Mouse (Mus musculus): ENCODE measurements around the gene Atp2b1. TPM values are rescaled to one million over a fixed set of nuclear protein-coding genes. Genes with fewer than 3 reads are reported as not detected.

The Atp2b1 gene
- polyA plus RNA-seq, 1 experiment = 15.3 TPM

DNA sequence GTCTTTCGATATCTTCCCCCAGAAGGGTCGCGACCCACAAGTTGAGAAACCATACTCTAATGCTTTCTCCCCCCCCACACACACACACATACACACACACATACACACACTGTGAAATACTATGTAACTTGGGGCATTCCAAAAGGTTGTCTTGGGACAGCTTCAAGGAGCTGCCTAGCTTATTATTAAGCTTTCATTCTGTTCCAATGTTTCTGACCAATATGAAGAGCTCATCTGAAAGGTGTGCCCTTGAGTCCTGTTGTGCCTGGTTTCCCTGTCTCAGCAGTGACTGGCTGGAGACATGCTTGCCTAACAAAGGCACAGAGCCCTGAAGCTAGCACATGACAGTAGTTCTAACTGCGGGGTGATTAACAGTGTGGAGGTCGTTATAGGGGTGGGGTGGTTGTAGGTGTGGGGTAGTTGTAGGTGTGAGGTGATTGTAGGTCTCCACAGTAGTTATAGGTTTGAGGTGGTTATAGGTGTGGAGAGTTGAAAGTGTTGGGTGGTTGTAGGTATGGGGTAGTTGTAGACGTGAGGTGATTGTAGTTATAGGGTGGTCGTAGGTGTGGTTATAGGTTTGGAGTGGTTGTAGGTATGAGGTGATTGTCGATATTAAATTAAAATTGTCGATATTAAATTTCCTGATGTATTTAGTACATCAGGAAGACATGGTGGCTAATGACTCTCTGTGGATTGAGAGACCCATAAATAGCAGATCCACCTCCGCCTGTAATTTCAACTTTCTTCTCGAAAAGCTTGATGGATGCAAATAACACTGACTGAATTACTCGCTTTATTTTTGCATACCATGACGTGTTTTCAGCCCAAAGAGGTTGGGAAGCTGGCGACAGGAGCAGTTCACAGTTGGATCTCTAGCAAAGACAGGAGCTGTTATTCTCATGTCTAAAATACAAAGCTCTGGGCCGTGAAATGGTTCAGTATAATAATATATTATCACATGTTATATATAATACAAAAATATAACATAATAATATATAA lies 119.9 kb downstream of the Atp2b1 start:
- TF ChIP-seq GATA1 (IDR thresholded peaks at IDR 0.05; ENCODE audit: low read length) = no peak

DNA sequence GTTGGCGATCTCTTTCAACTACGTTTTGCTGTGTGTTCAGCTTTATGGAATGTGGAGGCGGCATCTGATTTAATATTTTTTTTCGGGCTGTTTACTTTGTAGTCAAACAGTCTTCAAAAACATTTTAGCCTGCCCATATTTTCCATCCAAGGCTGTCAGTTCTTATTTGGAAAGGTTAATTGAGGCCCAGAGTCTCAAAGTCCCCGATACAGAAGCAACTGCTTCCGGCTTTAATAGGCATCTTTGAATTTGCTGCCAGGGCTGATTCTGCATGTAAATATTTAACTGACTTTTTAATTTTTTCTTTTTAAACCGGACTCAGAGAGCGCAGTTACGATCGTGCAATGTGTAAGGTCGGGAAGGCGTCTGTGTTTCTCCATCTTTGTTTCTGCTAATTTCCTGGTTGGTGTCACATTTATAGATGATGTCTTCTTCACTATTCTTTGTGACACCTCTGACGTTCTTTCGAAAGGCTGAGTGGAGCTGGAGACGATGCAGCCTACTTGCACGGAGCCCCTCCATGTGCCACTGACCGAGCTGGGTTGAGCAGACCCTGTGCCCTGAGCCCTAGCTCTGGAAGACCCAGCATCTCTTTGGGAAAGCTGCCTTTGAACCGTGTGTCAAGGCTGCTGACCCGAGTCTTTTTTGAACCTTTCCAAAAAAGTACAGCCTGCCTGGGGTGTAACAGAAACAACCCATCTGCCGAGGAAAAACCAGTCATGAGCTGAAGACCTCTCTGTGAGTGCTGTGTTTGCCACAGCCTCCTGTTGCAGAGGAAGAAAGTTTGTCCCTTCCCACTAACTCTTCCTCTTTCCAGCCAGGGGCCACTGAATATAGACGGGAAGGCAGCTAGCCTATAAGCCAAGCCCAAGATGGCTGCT lies 123.2 kb downstream of the Atp2b1 start:
- TF ChIP-seq GATA1 (IDR thresholded peaks at IDR 0.05; ENCODE audit: low read length) = no peak

DNA sequence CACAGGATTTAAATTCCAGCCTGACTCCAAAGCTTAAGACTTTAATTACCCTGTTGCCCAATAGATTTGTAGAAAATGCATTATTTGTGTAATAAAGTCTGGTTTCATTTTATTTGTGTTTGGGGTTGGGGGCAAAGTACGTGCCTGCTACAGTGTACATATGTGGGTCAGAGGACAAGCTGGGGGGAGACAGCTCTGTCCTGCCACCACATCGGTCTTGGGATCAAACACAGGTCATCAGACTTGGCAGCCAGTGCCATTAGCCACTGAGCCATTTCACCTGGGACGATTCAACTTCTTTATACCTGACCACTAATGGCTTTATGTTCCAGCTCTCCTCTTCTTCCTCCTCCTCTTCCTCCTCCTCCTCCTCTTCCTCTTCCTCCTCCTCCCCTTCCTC lies 124.7 kb downstream of the Atp2b1 start:
- no peak for TF ChIP-seq GATA1 (IDR thresholded peaks at IDR 0.05; ENCODE audit: low read length)

DNA sequence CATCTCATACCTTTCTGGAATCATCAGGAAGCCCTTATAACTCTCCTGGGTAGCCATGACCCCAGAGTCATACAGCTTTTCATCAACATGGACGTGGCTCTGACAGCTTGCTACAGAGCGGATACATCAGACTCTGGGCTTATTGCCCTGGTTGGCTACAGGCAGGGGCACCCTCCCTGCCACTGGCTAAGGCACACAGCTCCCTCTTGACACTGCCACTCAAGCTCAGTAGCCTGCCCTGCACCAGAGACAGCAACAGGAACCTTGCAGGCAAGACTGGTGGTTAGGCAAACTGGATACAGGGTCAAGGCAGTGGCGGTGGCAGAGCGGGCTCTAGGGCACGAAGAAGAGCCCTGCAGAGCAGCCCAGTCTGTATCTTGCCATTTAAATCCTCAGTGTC lies 126.0 kb downstream of the Atp2b1 start:
- no peak for TF ChIP-seq GATA1 (IDR thresholded peaks at IDR 0.05; ENCODE audit: low read length)

DNA sequence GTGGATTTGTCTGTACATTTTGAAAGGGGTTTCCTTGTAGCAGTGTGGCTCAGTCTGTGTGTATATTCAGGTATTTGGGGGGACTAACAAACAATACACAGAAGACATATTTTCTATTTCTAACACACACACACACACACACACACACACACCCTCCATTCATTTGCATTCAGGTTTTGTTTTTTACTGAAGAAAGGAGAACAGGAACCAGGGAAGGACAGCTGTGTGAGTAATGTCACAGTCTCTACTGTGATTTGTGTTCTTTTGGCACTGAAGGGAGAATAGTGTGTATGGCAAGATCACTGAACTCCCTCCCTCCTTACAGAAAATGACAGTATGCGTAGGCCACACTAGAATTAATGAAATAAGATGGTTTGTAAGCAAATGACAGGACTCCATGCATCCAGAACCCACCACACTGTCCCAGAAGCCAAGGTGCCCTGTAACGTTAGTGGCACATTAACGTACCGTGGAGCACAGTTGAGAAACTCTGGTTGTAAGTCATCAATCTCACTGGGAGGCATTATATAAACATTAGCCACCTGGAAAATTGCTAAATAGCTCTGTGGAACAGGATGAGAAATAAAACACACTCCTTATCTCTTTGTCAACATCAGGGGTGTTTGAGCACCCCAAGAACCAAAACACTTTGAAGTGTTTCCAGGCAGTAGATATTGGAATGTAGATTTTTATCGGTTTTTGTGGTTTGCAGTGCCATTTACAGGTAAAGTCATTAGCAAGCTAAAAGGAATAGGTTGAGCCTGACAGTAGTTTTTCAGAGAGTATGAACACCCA lies 132.7 kb downstream of the Atp2b1 start:
- TF ChIP-seq GATA1 (IDR thresholded peaks at IDR 0.05; ENCODE audit: low read length) = no peak

DNA sequence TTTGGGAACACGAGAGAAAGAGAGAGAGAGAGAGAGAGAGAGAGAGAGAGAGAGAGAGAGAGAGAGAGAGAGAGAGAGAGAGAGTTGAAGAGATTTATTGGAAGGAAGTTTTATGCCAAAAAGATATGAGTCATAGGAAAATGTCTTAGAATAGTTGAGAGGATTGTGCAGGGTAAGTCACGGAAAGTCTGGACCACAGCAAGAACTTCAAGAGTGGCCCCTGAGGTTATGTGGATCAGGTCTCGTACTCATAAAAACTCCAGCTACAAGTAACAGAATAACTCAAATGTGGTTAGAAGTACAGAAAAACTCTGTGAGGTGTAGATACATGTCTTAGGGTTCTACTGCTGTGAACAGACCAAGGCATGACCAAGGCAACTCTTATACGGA lies 133.3 kb downstream of the Atp2b1 start:
- TF ChIP-seq GATA1 (IDR thresholded peaks at IDR 0.05; ENCODE audit: low read length) = no peak

DNA sequence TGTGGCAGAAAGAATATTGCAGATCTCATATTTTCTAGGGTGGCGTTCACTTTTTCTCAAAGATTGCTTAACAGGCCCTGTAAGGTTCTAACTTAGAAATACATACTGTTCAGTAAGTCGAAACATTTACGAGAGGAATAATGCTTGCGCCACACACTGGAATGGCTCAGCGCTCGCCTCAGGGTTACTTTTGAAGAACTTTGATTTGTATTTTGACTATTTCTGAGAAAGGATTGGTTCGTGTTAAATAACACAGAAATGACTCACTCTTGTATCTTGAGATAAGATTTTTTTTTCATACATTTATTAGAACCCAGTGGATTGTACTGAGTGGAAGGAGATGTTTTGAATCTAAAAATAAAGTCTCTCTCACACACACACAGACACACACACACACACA lies 135.9 kb downstream of the Atp2b1 start:
- TF ChIP-seq GATA1 (IDR thresholded peaks at IDR 0.05; ENCODE audit: low read length) = no peak

DNA sequence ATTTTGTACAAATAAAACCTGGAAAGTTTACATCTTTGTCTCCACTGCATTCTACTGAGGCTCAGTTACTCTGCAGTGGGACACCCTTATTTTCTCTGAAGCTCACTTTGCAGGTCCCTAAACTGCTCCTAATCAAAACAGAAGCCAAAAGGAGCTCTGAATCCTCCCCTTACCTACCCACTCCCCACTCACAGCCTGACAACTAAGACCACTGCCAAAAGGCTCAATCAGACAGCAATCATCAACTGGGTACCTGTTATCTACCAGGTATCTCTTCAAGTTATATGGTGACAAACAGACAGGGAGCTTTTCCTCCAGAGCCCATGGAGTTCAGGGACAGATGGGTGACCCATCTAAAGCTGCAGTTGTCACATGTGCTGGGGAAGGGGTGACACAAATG lies 138.9 kb downstream of the Atp2b1 start:
- TF ChIP-seq GATA1 (IDR thresholded peaks at IDR 0.05; ENCODE audit: low read length) = no peak

DNA sequence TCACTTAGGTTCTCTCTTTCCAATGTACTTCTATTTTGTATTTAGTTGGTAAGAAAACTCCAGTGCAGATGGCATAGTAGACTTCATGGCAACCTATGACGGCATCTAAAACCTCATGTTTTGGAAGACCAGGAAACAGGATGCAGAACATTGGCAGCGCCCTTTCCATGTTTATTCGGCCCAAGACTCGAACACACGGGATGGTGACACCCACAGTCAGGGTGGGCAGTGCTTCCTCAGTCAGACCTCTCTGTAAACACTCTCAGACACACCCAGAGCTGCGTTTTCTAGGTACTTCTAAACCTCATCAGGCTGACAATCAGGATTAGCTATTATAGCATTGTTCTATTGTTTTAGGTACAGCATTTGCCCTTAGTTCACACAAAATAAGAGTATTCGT lies 146.4 kb downstream of the Atp2b1 start:
- no peak for TF ChIP-seq GATA1 (IDR thresholded peaks at IDR 0.05; ENCODE audit: low read length)

DNA sequence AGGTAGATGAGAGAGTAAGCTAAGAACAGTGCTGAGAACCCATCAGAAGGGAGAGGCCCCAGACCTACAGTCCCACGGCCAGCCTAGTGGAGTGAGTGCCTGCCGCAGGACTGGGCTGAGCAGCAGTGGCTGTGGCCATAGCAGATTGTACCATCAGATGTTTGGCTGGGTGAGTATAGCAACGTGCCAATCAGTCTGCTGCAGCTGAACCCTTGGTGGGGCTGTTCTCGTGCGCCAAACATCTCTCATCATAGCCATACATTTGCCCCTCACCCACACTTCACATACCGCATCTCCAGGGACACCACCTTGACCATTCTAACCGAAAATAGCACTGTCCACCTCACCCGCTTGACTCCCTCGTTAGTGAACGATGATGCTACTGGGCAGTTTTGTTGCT lies 147.2 kb downstream of the Atp2b1 start:
- TF ChIP-seq GATA1 (IDR thresholded peaks at IDR 0.05; ENCODE audit: low read length) = no peak

DNA sequence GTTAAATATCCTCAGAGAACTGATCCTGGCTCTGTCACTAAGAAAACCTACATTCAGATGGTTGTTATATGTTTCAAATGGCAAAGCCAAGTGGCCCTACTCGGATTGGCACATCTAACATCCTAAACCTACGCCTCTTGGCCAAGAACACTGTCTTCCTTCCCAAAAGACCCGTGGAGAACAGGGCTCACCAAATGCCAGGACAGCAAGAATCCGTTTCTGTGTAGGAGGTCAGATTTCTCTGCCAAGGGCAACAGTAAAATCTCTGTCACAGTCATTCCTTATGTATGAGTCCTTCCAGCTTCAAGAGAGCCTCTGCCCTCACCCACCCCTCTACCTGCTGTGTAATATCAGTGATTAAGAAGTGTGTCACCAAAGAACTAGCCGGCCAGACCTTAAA lies 148.3 kb downstream of the Atp2b1 start:
- TF ChIP-seq GATA1 (IDR thresholded peaks at IDR 0.05; ENCODE audit: low read length) = no peak

Other genes with a start within 250 kb of the Atp2b1 start
- gene Poc1b, start 192.6 kb downstream of the Atp2b1 start, polyA plus RNA-seq (2012) = 6.5 and 9.8 TPM in 2 replicates
- 0.77 and 0.83 TPM in 2 replicates for gene Galnt4, start 193.8 kb downstream of the Atp2b1 start, polyA plus RNA-seq (2012)
- not detected in 2 replicates for gene Phxr2, start 211.9 kb downstream of the Atp2b1 start, polyA plus RNA-seq (2012)